Mouse (Mus musculus) layer of hippocampus, adult 9-10 months (tissue): ENCODE measurements around the gene Fat2.

ENCODE experiments used
- DNase-seq: peaks from one replicate; pipeline ENCODE4 v3.0.0; 2022; ENCODE audit warnings: low spot score

Gene Fat2

GRCm38 (mm10) chr11:55336101-55336891, at the start of gene Fat2:
Gene Fat2, minus strand, starts transcription at chr11:55336564.
- no peak for DNase-seq

DNA sequence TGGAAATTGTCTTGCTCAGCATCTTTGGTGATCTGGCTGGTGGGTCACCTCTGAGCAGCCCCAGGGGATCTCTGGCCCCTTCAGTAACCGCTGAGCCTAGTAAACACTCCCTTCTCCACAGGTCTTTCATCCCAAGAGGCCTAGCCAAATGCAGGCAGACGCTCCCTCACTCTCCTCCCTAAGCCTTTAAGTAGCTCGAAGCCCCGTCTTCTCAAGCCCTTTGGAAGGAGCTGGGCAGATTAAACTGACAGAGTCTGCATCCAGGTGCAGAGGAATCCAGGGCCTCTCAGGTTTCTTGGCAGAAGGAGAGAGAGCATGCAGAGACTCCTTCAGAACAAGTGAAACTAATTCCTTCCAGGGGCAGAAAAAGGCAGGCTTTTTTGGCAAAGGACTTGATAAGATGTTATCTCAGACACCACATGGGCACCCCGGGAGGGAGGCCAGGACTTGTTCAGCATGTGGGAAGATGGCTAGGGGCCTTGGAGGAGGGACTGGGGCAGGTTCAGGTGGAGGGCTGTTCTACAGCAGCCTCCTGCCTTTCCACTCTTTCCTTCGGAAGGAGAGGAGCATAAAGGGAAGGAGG, 47.2 kb upstream of the Fat2 start:
- DNase-seq = no peak

DNA sequence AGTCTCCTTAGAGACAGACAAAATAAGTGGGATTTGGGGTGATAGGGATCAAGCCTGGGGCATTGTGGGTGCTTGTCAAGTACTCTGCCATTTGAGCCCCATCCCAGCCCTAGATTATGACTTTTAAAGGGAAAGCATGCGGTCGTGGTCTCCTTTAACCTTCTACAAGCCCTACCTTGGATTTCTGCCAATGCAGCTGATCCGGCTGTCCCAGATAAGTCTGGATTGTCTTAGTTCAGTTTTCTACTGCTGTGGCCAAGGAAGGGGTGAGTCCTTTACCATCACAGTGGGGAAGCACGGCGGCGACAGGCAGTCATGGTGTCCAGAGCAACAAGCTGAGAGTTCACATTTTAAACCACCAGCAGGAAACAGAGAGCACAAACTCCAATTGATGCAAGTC, 44.5 kb upstream of the Fat2 start:
- DNase-seq = no peak

DNA sequence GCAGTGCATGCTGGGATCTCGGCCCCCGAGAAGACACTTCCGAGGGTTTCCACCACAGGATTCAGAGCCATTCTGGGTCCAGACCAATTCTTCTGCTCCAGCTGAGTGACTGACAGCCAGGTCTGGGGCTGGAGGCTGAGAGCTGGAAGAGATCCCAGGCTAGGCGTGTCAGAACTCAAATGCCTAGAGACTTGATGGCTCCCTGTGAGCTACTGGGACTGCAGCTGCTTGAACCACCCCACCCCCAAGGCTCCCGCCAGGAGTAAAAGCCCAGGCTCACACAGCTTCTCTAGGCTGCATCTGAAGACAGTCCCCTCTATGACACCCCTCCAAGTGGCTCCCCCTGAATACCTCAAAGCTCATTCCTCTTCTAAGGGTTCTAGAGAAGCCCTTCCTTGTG, 42.0 kb upstream of the Fat2 start:
- DNase-seq = no peak

GRCm38 (mm10) chr11:55373838-55374237, 37.5 kb upstream of the Fat2 start:
- no peak for DNase-seq

DNA sequence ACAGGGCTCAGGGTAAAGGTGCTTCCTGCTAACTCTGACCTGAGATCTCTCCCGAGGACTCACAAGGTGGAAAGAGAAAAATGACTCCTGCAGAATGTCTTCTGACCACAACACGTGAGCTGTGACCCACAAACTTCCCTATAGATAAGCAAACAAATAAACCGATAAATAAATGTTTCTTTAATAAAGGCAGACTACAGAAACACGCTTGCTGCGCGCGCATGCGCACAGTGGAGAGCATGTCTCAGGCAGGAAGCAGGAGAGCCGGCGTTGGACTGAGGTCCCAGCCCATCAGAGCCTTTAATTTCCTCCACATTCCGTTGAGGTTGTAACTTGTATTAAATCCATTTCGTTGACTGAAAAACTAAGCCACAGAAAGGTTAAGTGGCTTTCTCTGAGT, 37.0 kb upstream of the Fat2 start:
- no peak for DNase-seq

- no peak for DNase-seq
These were observed 35.6 kb upstream of the Fat2 start for GRCm38 (mm10) chr11:55372001-55372400.

- DNase-seq = no peak
These were observed 32.7 kb upstream of the Fat2 start for GRCm38 (mm10) chr11:55369093-55369471.

DNA sequence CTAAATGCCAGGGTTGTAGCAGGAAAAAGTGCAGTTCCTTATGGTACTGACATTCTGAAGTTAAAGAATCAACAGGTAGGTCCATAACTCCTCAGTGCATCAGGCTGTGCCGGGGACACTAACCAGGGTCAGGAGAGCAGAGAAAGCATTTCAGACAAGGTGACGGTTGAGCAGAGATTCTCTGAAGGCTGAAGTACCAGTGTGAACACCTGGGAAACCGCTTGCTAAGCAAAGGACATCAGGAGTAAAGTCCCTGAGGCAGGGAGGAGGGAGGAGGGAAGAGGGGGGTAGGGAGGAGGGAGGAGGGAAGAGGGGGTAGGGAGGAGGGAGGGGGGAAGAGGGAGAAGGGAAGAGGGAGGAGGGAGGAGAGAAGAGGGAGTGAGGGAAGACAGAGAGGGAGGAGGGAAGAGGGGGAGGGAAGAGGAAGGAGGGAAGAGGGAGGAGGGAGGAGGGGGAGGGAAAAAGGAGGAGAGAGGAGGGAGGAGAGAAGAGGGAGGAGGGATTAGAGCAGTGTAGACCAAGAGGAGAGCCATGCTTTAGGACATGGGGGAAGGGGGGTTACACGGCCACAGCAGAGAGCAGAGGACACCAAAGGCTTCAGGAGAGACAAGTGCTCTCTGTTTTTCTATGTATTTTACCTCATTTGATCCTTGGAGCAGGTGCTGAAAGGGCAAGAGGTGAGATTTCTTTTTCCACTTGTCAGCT, 32.2 kb upstream of the Fat2 start:
- no peak for DNase-seq

- no peak for DNase-seq
These were observed 31.4 kb upstream of the Fat2 start for GRCm38 (mm10) chr11:55367783-55368182.

DNA sequence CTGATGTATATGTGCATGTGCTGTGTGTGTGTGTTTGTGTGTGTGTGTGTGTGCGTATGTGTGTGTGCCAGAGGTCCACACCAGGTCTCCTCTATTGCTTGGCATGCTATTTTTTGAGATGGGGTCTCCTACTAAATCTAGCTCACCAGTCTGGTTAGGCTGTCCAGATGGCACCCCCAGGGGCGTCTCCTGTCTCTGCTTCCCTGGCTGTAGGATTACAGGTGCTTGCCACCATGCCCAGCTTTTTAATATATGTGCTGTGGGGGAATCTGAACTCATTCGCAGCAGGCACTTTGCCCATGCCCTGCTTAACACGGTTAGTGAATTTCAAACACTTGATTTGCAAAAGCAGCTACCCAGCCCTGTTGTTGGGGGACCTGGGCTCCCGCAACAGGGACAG, 29.5 kb upstream of the Fat2 start:
- DNase-seq = no peak

DNA sequence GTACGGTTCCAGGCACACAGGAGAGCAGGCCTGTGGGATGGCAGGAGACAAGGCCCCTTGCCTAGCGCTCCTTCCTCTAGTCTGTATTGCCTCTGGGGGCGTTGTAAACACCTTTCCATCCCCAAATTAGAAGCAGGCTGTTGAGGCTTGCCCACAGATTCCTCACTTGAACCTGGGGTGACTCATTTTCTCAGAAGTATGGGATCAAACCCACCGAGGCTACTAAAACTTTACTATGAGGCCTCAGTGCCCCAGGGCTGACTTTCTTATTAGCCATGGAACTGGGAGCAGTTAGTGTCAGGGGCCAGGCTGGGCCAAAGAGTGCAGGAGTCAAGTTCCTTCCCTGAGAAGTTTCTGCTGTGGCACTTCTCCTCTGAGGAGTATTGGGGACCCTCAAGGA, 28.9 kb upstream of the Fat2 start:
- no peak for DNase-seq

DNA sequence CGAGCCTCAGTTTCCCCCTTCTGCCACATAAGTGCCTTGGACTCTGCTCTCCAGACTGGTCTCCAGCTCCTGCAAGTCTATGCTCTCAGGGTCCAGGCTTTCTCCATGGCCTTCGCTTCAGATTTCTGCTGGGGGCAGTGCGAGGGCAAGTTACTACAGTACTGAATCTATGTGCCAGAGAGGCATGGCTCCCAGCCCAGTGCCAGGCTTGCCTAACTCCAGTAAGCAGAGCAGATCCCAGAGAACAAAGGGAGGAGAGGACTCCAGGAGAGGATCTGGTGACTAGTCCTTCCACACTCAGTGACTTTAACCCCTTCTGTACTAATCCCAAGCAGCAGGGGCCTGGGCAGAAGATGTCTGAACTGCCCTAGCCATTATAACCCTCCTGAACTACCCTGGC, 28.3 kb upstream of the Fat2 start:
- no peak for DNase-seq

DNA sequence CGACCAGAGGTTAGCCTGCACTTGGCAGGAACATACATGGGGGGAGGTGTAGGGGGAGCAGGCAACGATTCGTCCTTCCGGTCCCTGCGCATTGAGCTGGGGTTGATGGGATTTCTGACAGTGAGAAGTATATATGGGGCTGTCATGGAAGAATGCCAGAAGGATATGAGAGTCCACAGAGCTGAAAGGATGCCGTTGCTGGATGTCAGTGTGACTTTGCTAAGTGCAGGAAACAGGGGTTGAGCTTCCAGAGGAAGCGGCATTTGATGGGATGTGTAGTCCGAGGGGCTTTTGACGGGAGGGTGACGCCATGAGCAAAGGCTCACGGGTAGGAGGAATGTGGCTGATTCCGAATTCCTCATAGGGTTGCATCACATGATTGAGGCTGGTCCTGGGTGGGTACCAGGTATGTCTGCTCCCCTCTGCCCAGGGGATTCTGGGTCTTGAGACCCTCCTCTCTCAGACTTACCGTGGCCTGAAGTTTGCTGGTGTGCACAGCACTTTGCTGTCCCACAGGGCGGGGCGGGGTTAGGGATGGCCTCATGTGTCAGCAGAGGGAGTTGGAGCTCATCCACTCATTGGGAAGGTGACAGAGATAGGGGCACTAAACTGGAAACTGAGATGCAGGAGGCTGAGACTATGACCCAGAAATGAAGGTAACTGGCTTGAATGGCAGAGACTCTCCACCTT, 21.9 kb upstream of the Fat2 start:
- DNase-seq = no peak

DNA sequence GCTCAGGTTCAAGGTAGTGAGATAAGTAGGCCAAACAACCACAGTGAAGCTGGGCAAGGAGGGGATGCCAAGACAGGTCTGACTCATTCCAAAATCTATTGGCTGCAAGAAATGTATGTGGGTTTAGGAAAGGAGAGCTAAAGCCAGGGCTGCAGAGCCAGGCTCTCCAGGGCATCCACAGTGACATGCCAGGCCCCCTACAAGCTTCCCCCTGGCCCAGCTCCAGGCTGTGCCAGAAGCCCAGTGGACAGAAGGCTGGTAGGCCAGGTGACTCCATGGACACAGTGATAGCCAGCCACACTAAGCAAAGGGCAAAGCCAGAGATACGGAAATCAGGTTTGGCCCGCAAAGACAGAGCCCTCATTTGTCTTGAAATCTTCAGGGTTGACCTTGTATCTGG, 20.5 kb upstream of the Fat2 start:
- DNase-seq = no peak

- DNase-seq = no peak
These were observed 5.6 kb upstream of the Fat2 start for GRCm38 (mm10) chr11:55341961-55342371.

DNA sequence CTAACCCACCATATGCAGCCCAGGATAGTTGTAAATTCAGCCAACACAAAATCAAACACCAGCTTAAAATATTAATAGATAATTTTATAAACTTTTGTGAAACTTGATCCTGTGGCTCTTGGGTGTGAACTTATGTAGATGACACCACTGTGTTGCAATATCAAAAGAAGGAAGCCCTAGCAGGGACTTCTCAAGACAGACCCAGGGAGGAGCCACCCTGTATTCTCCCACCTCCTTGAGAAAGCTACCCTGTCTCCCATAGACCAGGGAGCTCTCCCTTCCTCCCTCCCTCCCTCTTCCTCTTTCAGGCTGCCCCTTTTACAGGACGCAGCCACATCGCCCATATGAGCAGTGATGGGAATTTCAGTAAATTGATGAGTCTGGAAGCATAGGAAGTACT, 4.4 kb upstream of the Fat2 start:
- DNase-seq = no peak

- no peak for DNase-seq
These were observed 837 bp upstream of the Fat2 start for GRCm38 (mm10) chr11:55337032-55337769.

GRCm38 (mm10) chr11:55335314-55336076, 869 bp downstream of the Fat2 start:
- no peak for DNase-seq

- DNase-seq = no peak
These were observed 1.8 kb downstream of the Fat2 start for GRCm38 (mm10) chr11:55334545-55334944.

DNA sequence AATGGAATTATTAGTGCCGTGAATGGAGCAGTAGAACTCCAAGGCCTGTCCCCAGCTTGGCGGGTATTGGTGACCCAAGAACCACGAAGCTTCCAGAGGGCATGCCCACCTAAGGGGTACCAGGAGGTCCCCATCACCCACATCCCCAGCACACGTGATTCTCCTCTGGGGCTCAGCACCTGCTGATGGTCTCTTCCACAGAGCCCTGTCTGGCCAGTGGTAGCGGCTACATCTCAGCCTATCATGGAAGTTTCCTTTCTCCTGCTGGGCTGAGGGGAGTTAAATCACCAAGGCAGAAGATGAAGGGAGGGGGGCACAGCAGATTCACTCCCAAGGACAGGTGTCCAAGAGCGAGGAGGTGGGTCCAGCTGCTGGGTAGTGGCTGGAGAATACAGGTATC, 2.3 kb downstream of the Fat2 start:
- no peak for DNase-seq
